Mouse (Mus musculus): ENCODE results near the gene Ttll12. TPM values are rescaled to one million over a fixed set of nuclear protein-coding genes. Genes with fewer than 3 reads are reported as not detected.

The Ttll12 gene
- polyA plus RNA-seq, 1 experiment, result 105 TPM

DNA sequence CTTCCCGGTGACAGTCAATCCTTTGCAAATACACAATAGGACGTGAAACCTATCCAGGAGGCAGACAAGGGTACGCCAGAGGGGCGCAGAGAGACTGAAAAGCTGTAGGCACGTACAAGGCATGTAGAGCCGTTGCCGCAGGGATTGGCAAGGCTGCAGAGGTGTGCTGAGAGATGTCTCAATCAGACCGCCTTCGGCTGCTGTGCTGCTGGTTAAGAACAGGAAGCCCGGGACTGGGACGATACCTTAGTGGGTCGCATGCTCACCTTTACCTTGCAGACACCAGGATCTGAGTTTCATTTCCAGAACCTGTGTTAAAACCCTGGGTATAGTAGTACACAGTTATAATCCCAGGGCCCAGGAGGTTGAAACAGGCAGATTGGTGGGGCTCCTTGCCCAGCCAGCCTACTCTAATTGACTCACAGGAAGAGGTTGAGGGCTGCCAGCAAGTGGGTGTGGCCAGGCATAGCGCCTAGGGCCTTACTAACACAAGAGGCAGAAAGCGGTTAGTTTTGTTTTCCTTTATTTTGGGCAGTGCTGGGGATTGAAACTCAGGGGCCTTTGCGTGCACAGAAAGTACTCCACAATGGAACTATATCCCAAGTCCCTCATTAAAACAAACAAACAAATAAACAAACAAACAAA, 32.2 kb downstream of the Ttll12 start:
- no peak for TF ChIP-seq CTCF (IDR thresholded peaks at IDR 0.05; ENCODE audit: borderline replicate concordance, control insufficient read depth, extremely low read depth, insufficient read depth, low read length, poor library complexity)
- no peak for TF ChIP-seq POLR2A (IDR thresholded peaks at IDR 0.05; ENCODE audit: control insufficient read depth, extremely low read depth, insufficient read depth, low read length, poor library complexity)
- 14% methylated on average over 15 of the region's 15 CpGs for WGBS
- DNase-seq, result peak; percentile 84

DNA sequence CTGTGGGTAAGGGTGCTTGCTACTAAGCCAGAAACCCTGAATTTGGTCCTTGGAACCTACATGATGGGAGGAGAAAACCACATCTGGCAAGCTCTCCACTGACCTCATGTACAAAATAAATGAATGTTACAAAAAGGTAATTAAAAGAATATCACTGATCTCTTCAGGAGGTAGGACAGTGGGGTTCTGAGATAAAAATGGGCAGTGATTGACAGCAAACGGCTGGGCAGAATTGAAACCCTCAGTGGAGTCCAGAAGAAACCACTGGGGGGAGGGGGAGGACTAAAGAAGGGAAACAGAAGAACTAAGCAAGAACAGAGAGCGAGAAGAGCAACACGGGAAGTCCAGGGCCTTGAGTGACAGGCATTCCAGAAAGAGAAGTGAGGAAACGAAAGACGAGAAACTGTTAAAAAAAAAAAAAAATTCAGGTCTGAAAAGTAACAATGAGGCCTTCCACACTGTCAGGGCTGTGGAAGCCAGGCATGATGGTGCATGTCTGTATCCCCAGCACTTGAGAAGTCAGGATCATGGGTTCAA, 33.9 kb downstream of the Ttll12 start:
- no peak overlapping the region for H3K27ac ChIP-seq (ENCODE audit: control insufficient read depth, insufficient read depth, low read length)
- TF ChIP-seq CTCF (IDR thresholded peaks at IDR 0.05; ENCODE audit: borderline replicate concordance, control insufficient read depth, extremely low read depth, insufficient read depth, low read length, poor library complexity) (no peak), POLR2A (IDR thresholded peaks at IDR 0.05; ENCODE audit: control insufficient read depth, extremely low read depth, insufficient read depth, low read length, poor library complexity) (no peak)
- no peaks in the 10 kb centered on the region for H3K36me3 ChIP-seq (ENCODE audit: control insufficient read depth, insufficient read depth, low read length)
- H3K4me3 ChIP-seq (ENCODE audit: control insufficient read depth, insufficient read depth, low read length), result no peak overlapping the region
- H3K4me1 ChIP-seq (replicated peaks; ENCODE audit: control insufficient read depth, insufficient read depth, low read length), result peaks cover 21% of the 10 kb centered on the region
- WGBS, result 64% methylated on average over 5 of the region's 5 CpGs
- no peak for DNase-seq
- no peaks in the 10 kb centered on the region for H3K27me3 ChIP-seq (ENCODE audit: control insufficient read depth, insufficient read depth, low read length)

More for the DNA sequence above, 32.2 kb downstream of the Ttll12 start:
- H3K27ac ChIP-seq (ENCODE audit: control insufficient read depth, insufficient read depth, low read length), result peak overlapping the region; percentile 86
- H3K4me1 ChIP-seq (replicated peaks; ENCODE audit: control insufficient read depth, insufficient read depth, low read length), result peaks cover 21% of the 10 kb centered on the region
- H3K4me3 ChIP-seq (ENCODE audit: control insufficient read depth, insufficient read depth, low read length), result peak overlapping the region; percentile 26
- H3K36me3 ChIP-seq (ENCODE audit: control insufficient read depth, insufficient read depth, low read length), result no peaks in the 10 kb centered on the region
- no peaks in the 10 kb centered on the region for H3K27me3 ChIP-seq (ENCODE audit: control insufficient read depth, insufficient read depth, low read length)

DNA sequence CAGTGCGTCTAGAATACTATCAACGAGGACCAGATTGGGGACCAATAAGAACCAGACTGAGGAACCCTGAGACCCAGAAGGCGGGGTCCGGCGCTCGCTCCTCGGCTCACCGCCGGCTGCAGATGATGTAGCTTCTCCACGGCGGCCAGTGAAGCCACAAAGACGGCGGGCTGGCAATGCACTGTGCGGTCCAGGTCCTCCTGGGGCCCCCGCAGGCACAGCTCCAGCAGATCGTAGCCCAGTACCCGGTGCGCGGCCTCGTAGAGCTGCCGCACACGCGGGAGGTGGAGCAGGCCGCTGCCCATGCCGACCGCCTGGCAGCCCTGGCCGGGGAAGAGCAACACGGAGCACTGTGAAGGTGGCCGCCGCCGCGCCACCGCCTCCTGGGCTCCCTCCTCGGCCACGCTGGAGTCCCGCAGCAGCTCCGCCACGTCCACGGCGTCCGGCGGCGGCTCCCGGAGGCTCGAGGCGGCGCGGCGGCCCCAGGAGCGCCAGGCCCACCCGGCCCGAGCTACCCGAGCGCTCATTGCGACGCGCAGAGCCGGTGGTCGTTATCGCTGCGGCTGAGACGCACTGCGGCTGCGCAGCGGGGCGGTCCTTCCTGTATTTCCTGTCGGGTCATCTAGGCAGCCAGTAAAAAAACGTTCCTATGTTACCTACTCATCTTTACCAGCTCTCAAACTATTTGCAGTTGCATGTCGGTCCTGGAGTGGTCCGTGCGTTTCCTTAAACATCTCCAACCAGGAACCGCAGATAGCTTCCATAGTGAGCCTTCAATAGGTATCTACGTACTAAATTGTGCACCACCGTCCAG, 39.6 kb downstream of the Ttll12 start:
- H3K4me1 ChIP-seq (replicated peaks; ENCODE audit: control insufficient read depth, insufficient read depth, low read length), result peaks cover 3% of the 10 kb centered on the region
- peak; percentile 89 for DNase-seq
- H3K4me3 ChIP-seq (ENCODE audit: control insufficient read depth, insufficient read depth, low read length), result peak overlapping the region; percentile 63
- under 1% methylated on average over 74 of the region's 74 CpGs for WGBS
- no peaks in the 10 kb centered on the region for H3K27me3 ChIP-seq (ENCODE audit: control insufficient read depth, insufficient read depth, low read length)
- H3K36me3 ChIP-seq (ENCODE audit: control insufficient read depth, insufficient read depth, low read length), result peaks cover 5% of the 10 kb centered on the region; the same call in 1 of the 2 replicates
- TF ChIP-seq CTCF (IDR thresholded peaks at IDR 0.05; ENCODE audit: borderline replicate concordance, control insufficient read depth, extremely low read depth, insufficient read depth, low read length, poor library complexity) (0 out of 2 replicates have a peak, but pooled peaks have one; percentile 39), POLR2A (IDR thresholded peaks at IDR 0.05; ENCODE audit: control insufficient read depth, extremely low read depth, insufficient read depth, low read length, poor library complexity) (peak; percentile 92)
- peak overlapping the region; percentile 59 for H3K27ac ChIP-seq (ENCODE audit: control insufficient read depth, insufficient read depth, low read length)

DNA sequence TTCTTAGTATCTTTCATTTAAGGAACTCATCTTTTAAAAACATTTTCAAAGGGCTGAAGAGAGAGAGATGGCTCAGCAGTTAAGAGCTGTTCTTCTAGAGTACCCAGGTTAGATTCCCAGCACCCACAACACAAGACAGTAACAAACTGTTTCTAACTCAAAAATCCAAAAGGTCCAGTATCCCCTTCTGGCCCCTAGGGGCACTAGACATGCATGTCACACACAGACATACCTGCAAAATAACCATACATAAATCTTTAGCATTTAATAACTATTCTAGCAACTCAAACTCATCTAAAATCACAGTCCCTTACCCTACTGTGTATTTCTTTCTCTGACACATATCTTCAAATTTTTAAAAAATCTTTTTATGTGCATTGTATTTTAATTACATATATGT, 41.1 kb downstream of the Ttll12 start:
- peaks cover 5% of the 10 kb centered on the region for H3K36me3 ChIP-seq (ENCODE audit: control insufficient read depth, insufficient read depth, low read length)

DNA sequence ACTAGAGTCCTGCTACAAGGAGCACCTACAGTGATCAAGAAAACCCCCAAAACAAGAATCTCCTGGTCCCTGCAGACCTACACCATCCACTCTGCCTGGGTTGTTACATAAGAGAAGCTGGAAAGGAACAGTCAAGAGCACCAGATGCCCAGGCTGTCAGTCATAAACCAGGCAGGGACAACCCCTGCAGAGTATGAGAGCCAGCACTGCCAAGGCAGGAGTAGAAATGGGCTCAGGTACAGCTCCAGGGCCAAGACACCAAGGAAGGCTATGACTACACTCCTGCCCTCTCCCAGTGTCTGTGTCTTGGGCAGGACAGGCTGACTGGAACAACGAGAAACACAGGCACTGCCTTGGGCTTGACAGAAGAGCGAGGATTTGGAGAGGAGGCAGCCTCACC, 44.8 kb downstream of the Ttll12 start:
- Histone ChIP-seq H3K36me3 (ENCODE audit: control insufficient read depth, insufficient read depth, low read length) (peaks cover 18% of the 10 kb centered on the region), H3K4me3 (ENCODE audit: control insufficient read depth, insufficient read depth, low read length) (no peak overlapping the region), H3K27ac (ENCODE audit: control insufficient read depth, insufficient read depth, low read length) (no peak overlapping the region), H3K4me1 (replicated peaks; ENCODE audit: control insufficient read depth, insufficient read depth, low read length) (no peaks in the 10 kb centered on the region), H3K27me3 (ENCODE audit: control insufficient read depth, insufficient read depth, low read length) (no peaks in the 10 kb centered on the region)
- WGBS, result 96% methylated on average over 2 of the region's 2 CpGs
- DNase-seq, result no peak
- TF ChIP-seq CTCF (IDR thresholded peaks at IDR 0.05; ENCODE audit: borderline replicate concordance, control insufficient read depth, extremely low read depth, insufficient read depth, low read length, poor library complexity) (no peak), POLR2A (IDR thresholded peaks at IDR 0.05; ENCODE audit: control insufficient read depth, extremely low read depth, insufficient read depth, low read length, poor library complexity) (no peak)

More for the DNA sequence above, 41.1 kb downstream of the Ttll12 start:
- Histone ChIP-seq H3K4me3 (ENCODE audit: control insufficient read depth, insufficient read depth, low read length) (no peak overlapping the region), H3K27me3 (ENCODE audit: control insufficient read depth, insufficient read depth, low read length) (no peaks in the 10 kb centered on the region), H3K27ac (ENCODE audit: control insufficient read depth, insufficient read depth, low read length) (no peak overlapping the region), H3K4me1 (replicated peaks; ENCODE audit: control insufficient read depth, insufficient read depth, low read length) (peaks cover 3% of the 10 kb centered on the region)
- no peak for TF ChIP-seq CTCF (IDR thresholded peaks at IDR 0.05; ENCODE audit: borderline replicate concordance, control insufficient read depth, extremely low read depth, insufficient read depth, low read length, poor library complexity)
- TF ChIP-seq POLR2A (IDR thresholded peaks at IDR 0.05; ENCODE audit: control insufficient read depth, extremely low read depth, insufficient read depth, low read length, poor library complexity), result no peak
- no peak for DNase-seq

DNA sequence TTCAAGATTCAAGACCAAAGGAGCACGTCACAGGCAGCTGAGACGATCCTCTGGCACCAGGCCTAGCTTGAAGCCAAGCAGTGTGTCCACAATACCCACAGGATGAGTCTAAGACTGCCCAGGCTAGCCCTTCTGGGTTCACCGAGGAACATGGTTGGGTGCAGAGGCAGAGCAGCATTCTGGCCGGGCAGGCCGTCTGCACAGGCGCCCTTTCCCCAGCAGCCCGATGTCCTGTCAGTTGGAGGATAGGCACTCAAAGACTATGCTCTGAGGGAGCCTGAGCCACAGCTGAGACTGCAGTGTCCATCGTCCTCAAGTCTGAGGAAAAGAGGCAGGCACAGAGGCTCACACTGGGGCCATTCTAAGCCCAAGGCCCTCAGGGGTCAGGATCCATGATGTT, 47.8 kb downstream of the Ttll12 start:
- Histone ChIP-seq H3K27ac (ENCODE audit: control insufficient read depth, insufficient read depth, low read length) (no peak overlapping the region), H3K36me3 (ENCODE audit: control insufficient read depth, insufficient read depth, low read length) (peaks cover 18% of the 10 kb centered on the region), H3K27me3 (ENCODE audit: control insufficient read depth, insufficient read depth, low read length) (no peaks in the 10 kb centered on the region), H3K4me1 (replicated peaks; ENCODE audit: control insufficient read depth, insufficient read depth, low read length) (no peaks in the 10 kb centered on the region), H3K4me3 (ENCODE audit: control insufficient read depth, insufficient read depth, low read length) (no peak overlapping the region)
- 95% methylated on average over 8 of the region's 8 CpGs for WGBS
- TF ChIP-seq POLR2A (IDR thresholded peaks at IDR 0.05; ENCODE audit: control insufficient read depth, extremely low read depth, insufficient read depth, low read length, poor library complexity) (no peak), CTCF (IDR thresholded peaks at IDR 0.05; ENCODE audit: borderline replicate concordance, control insufficient read depth, extremely low read depth, insufficient read depth, low read length, poor library complexity) (no peak)
- DNase-seq, result no peak
